Comparison of ENCODE assay signal across 8 mouse cellular contexts in the genomic region with DNA sequence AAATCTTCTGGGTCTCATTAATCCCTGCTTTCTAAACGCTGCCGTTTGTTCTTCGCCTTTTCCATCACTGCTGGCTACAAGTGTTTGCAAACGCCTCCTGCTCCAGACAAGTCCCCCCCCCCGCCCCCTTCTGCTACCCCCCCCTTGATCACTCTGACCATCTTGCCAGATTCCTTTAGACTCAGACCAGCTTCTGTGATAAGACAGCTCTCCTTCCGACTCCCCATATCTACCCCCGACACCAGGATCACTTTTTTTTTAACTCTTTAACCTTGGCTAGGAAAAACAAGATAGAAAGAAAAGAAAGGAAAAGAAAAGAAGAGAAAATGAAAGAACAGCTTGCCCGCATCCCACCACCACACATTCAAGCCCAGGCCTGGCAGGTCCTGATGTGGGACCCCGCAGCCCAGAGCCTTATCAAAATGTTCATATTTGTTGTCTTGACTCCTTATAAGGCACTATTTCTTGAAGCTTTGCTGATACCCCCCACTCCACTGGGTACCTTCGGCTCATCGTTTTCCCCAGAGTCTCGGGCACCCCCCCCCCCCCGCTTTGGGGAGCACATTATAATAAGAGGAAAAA. TPM values are rescaled to one million over a fixed set of nuclear protein-coding genes. Genes with fewer than 3 reads are reported as not detected.
DNase-seq lines count a peak whose midpoint lies in the region; ATAC-seq and TF ChIP-seq lines count a peak whose summit lies in the region.

No protein-coding gene starts in this region.

- TF ChIP-seq POLR2A in bone marrow macrophage, adult 2 months (IDR thresholded peaks at IDR 0.05; ENCODE audit: borderline replicate concordance, low read depth, low read length) = no peak

- peak overlapping the region; percentile 88 for H3K4me2 ChIP-seq in kidney, embryonic 14.5 days (replicated peaks; ENCODE audit: low read depth, low read length)
- peak overlapping the region; percentile 85 for H3K4me2 ChIP-seq in hindbrain, embryonic 16.5 days (ENCODE audit: low read length)
- peak overlapping the region; percentile 81 for H3K4me2 ChIP-seq in midbrain, embryonic 14.5 days (ENCODE audit: low read length)

- no peak for DNase-seq in kidney, postnatal 10 days
- no peak for DNase-seq in midbrain, embryonic 14.5 days
- no peak for DNase-seq in urinary bladder, postnatal 25 days (ENCODE audit: low spot score)
- no peak for DNase-seq in kidney, adult 8-10 months

- no peaks in the 10 kb centered on the region for H3K36me3 ChIP-seq in kidney, embryonic 14.5 days (ENCODE audit: control insufficient read depth, insufficient read depth, low read length)
- no peaks in the 10 kb centered on the region for H3K36me3 ChIP-seq in hindbrain, embryonic 16.5 days (ENCODE audit: control insufficient read depth, insufficient read depth, low read length)
- no peaks in the 10 kb centered on the region for H3K36me3 ChIP-seq in midbrain, embryonic 14.5 days (ENCODE audit: control insufficient read depth, insufficient read depth, low read length)

- ATAC-seq in kidney, embryonic 14.5 days (ENCODE audit: low FRiP score, low TSS enrichment) = no peak
- ATAC-seq in hindbrain, embryonic 16.5 days = no peak
- ATAC-seq in midbrain, embryonic 14.5 days (ENCODE audit: low FRiP score, low TSS enrichment) = no peak; the same call in 1 of the 2 replicates
- no peak for ATAC-seq in CD4-positive, CD25-positive, alpha-beta regulatory T cell, adult 4 months

- peaks cover 3% of the 10 kb centered on the region; the same call in 1 of the 2 replicates for H3K27me3 ChIP-seq in kidney, embryonic 14.5 days (ENCODE audit: control insufficient read depth, insufficient read depth, low read length)
- H3K27me3 ChIP-seq in hindbrain, embryonic 16.5 days (replicated peaks; ENCODE audit: control insufficient read depth, insufficient read depth, low read length) = no peaks in the 10 kb centered on the region
- peaks cover 10% of the 10 kb centered on the region for H3K27me3 ChIP-seq in midbrain, embryonic 14.5 days (ENCODE audit: control insufficient read depth, insufficient read depth, low read length)

- TF ChIP-seq CTCF in bone marrow macrophage, adult 2 months (IDR thresholded peaks at IDR 0.05; ENCODE audit: low read depth, low read length) = no peak

- peaks cover 15% of the 10 kb centered on the region; the same call in 1 of the 2 replicates for H3K4me1 ChIP-seq in kidney, embryonic 14.5 days (ENCODE audit: control insufficient read depth, insufficient read depth, low read length)
- peaks cover 21% of the 10 kb centered on the region for H3K4me1 ChIP-seq in bone marrow macrophage, adult 2 months (ENCODE audit: control insufficient read depth, insufficient read depth, low read length)
- peaks cover 12% of the 10 kb centered on the region for H3K4me1 ChIP-seq in hindbrain, embryonic 16.5 days (ENCODE audit: control insufficient read depth, insufficient read depth, low read depth, low read length)
- H3K4me1 ChIP-seq in midbrain, embryonic 14.5 days (ENCODE audit: control insufficient read depth, insufficient read depth, low read length) = peaks cover 20% of the 10 kb centered on the region

- H3K9ac ChIP-seq in kidney, embryonic 14.5 days (ENCODE audit: low read depth, low read length) = peak overlapping the region; percentile 96
- H3K9ac ChIP-seq in hindbrain, embryonic 16.5 days (ENCODE audit: low read depth, low read length) = peak overlapping the region; percentile 98
- H3K9ac ChIP-seq in midbrain, embryonic 14.5 days (replicated peaks; ENCODE audit: low read length) = peak overlapping the region; percentile 94

- peak overlapping the region; percentile 98 for H3K4me3 ChIP-seq in kidney, embryonic 14.5 days (ENCODE audit: low read length)
- peak overlapping the region; percentile 91 for H3K4me3 ChIP-seq in bone marrow macrophage, adult 2 months (ENCODE audit: insufficient read depth, low read length)
- H3K4me3 ChIP-seq in hindbrain, embryonic 16.5 days (ENCODE audit: low read length) = peak overlapping the region; percentile 95
- peak overlapping the region; percentile 95 for H3K4me3 ChIP-seq in midbrain, embryonic 14.5 days (replicated peaks; ENCODE audit: low read depth, low read length)

- 5% methylated on average over 13 of the region's 13 CpGs for WGBS in kidney, embryonic 14.5 days
- WGBS in hindbrain, embryonic 16.5 days = 4% methylated on average over 12 of the region's 13 CpGs
- 3% methylated on average over 12 of the region's 13 CpGs for WGBS in midbrain, embryonic 14.5 days

- no peaks in the 10 kb centered on the region for H3K9me3 ChIP-seq in kidney, embryonic 14.5 days (ENCODE audit: control insufficient read depth, low read length)
- H3K9me3 ChIP-seq in hindbrain, embryonic 16.5 days (ENCODE audit: control insufficient read depth, low read length) = no peaks in the 10 kb centered on the region
- H3K9me3 ChIP-seq in midbrain, embryonic 14.5 days (ENCODE audit: control insufficient read depth, low read length) = no peaks in the 10 kb centered on the region

- no peak overlapping the region for H3K27ac ChIP-seq in kidney, embryonic 14.5 days (ENCODE audit: low read depth, low read length)
- H3K27ac ChIP-seq in bone marrow macrophage, adult 2 months (ENCODE audit: insufficient read depth, low read depth, low read length) = no peak overlapping the region
- peak overlapping the region; percentile 89 for H3K27ac ChIP-seq in hindbrain, embryonic 16.5 days (ENCODE audit: low read depth, low read length)
- peak overlapping the region; percentile 85 for H3K27ac ChIP-seq in midbrain, embryonic 14.5 days (replicated peaks; ENCODE audit: low read depth, low read length)

RNA-seq across cellular contexts. Expression of gene Stat5b, which starts 1.0 kb away (rescaled TPM):
- 12.7 and 19.8 TPM in 2 replicates for polyA plus RNA-seq in kidney, embryonic 14.5 days (2014; fragmentation: Nextera tagmentation; extraction: Ambion mirVana)
- polyA plus RNA-seq in bone marrow macrophage, adult 2 months (2012; ENCODE audit: insufficient read depth, insufficient read length, missing spikeins) = 30.8 and 30.9 TPM in 2 replicates
- polyA plus RNA-seq in hindbrain, embryonic 16.5 days (2015; fragmentation: Nextera tagmentation; extraction: Ambion mirVana) = 15.0 and 18.9 TPM in 2 replicates
- 17.2 and 18.6 TPM in 2 replicates for polyA plus RNA-seq in midbrain, embryonic 14.5 days (2014; fragmentation: Nextera tagmentation; extraction: Ambion mirVana)
- 10 to 100 TPM; 39.3 to 53.2 TPM for polyA plus RNA-seq in CD4-positive, CD25-positive, alpha-beta regulatory T cell, adult 4 months (2017; shearing (Covaris generic))

RNA-seq across cellular contexts. Expression of gene Stat5a, which starts 9.6 kb away (rescaled TPM):
- polyA plus RNA-seq in kidney, embryonic 14.5 days (2014; fragmentation: Nextera tagmentation; extraction: Ambion mirVana) = 2.0 and 3.0 TPM in 2 replicates
- polyA plus RNA-seq in bone marrow macrophage, adult 2 months (2012; ENCODE audit: insufficient read depth, insufficient read length, missing spikeins) = 16.3 and 20.7 TPM in 2 replicates
- 1.8 and 2.4 TPM in 2 replicates for polyA plus RNA-seq in hindbrain, embryonic 16.5 days (2015; fragmentation: Nextera tagmentation; extraction: Ambion mirVana)
- 1.7 and 1.9 TPM in 2 replicates for polyA plus RNA-seq in midbrain, embryonic 14.5 days (2014; fragmentation: Nextera tagmentation; extraction: Ambion mirVana)
- polyA plus RNA-seq in CD4-positive, CD25-positive, alpha-beta regulatory T cell, adult 4 months (2017; shearing (Covaris generic)) = 10 to 100 TPM; 37.9 to 52.4 TPM

Comparison
In these comparisons a context has a peak if more than half of its experiments do, and no peak if none do; other contexts are left out.
1. H3K27ac ChIP-seq: peak in hindbrain, embryonic 16.5 days (single experiment) and midbrain, embryonic 14.5 days (single experiment); none in kidney, embryonic 14.5 days (single experiment) and bone marrow macrophage, adult 2 months (single experiment).
2. Peak in every context shown above with its lines, with median percentiles within 50 percentile points of each other: H3K4me2 ChIP-seq, H3K4me3 ChIP-seq and H3K9ac ChIP-seq.